Mouse (Mus musculus) spleen, adult 18-20 months (tissue): ENCODE measurements at regions not wholly inside any gene's neighbourhood (a gene's known extent, or its start where the extent isn't known, plus 50 kb on each side); places are given as distances from the start of the nearest gene placed in this dataset.
"Not testable (repeated sequence)": the region's sequence is repeated elsewhere in the genome, so short reads cannot be mapped to it uniquely, and the experiment has no call there.

Experiments used
- DNase-seq, 2 experiments: peaks; one replicate each; pipeline ENCODE4 v3.0.0; 2022; ENCODE audit warnings: mixed read lengths in 2 of 2

- not testable (repeated sequence) for DNase-seq
These were observed 88.4 kb upstream of the Slc2a12 start for GRCm38 (mm10) chr10:22556401-22556800.

GRCm38 (mm10) chr10:22569250-22570010 is 75.4 kb upstream of the Slc2a12 start:
- DNase-seq, result not testable (repeated sequence)

- DNase-seq, result not testable (repeated sequence)
These were observed 70.8 kb upstream of the Slc2a12 start for GRCm38 (mm10) chr10:22574048-22574447.

- DNase-seq, result peak in 1 of 2 experiments; percentile 22
These were observed 65.4 kb upstream of the Slc2a12 start for GRCm38 (mm10) chr10:22579426-22579825.

- not testable (repeated sequence) for DNase-seq
These were observed 63.5 kb upstream of the Slc2a12 start for GRCm38 (mm10) chr10:22581300-22581699.

GRCm38 (mm10) chr10:22583306-22583705 is 61.5 kb upstream of the Slc2a12 start:
- DNase-seq, result not testable (repeated sequence)

- not testable (repeated sequence) for DNase-seq
These were observed 56.2 kb upstream of the Slc2a12 start for GRCm38 (mm10) chr10:22588587-22588986.

- DNase-seq, result not testable (repeated sequence)
These were observed 53.1 kb upstream of the Slc2a12 start for GRCm38 (mm10) chr10:22591664-22592063.

GRCm38 (mm10) chr10:22592189-22592603 is 52.6 kb upstream of the Slc2a12 start:
- DNase-seq, result not testable (repeated sequence)

- not testable (repeated sequence) for DNase-seq
These were observed 52.1 kb upstream of the Slc2a12 start for GRCm38 (mm10) chr10:22592752-22593151.
